Mouse (Mus musculus): ENCODE measurements at regions not wholly inside any gene's neighbourhood (a gene's known extent, or its start where the extent isn't known, plus 50 kb on each side); places are given as distances from the start of the nearest gene placed in this dataset.

DNA sequence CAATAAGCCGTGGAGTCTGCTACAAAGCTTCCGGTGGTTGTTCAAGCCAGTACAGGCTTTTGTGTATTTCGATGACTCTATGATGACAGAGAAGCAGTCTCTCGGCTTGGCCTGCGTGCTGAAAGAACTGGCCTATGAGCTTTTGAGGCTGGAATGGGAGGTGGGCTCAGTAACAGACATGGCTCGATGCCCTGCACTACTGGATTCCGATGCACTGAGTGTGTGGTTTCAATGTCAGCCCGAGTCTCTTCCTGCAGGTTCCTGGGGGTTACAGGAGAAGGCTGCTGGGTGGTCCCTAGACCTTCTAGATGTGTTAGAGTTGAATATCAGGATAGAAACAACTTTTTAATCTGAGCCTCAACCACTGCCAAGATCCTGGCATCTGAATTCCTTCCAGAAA is 53.2 kb downstream of the Gm815 start:
- DNase-seq = peak; percentile 45

DNA sequence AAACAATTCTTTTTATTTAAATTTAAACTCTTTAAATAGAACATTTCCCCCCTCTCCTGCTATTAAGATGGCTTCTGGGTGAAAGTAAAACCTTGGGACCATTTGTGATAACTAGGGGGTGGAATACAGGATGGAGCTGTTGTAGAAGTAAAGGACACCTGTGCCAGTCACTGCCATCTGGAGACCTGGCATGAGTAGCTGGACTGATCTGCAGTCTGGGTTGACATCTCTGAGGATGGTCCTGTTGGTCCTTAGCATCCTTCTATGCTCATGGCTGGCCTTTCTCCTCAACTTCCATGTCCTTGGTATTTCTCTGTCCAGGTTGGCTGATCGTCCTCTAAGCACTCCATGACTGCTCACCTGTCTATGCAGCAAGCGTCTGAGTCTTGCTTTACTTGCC is 58.3 kb downstream of the Gm815 start:
- DNase-seq = no peak

DNA sequence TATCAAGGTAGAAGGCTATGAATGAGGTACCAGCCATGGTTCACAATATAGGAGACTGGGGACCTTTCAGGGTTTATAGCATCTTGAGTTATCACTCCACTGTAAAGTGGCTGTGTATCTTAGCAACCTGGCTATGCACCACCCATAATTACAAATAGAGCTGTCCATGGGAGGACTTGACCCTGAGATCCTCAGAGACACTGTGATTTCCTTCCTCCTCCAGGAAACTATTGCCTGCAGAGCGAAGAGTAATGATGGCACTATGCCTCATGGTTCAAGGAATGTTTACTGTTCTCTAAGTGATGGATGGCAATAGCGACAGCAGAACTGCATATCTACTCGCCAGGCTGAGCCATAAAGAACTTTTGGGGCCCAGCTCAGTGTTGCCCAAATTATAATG is 60.9 kb downstream of the Gm815 start:
- DNase-seq = no peak

DNA sequence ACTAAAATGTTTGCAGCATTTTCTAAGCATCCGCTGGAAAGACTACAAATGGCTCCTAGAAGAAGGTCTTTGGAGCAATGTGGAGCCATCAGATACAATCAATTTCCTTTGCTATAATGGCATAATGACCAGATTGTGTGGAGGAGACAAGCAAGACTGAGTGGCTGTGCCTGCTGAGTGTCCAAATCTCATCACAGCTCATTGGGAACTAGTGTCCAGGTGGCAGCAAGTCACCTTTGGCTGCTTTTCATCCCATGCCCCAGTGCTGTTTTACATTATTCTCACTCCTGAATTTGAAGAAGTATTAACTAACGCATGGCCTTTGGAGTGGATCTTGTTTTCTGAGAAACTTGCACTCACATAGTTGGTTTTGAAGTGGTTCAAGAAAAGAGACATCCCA is 62.8 kb downstream of the Gm815 start:
- DNase-seq = no peak

DNA sequence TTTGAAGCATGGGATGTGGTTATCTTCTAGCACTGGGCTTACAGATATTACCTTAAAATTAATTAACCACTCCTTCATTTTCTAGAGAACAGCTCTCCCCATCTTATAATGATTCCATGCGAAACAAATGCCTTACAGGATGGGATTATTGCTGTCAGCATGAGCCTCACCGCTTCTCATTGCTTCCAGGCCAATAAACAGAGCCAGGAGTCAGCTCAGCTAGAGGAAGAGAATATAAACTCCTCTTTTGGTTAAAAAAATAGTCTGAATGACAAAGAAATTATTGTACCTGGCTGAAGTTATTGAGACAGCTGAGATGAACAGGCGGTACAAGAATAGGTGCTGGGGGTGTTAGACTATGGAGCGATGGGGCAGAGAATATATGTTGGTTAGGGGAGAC is 63.5 kb downstream of the Gm815 start:
- DNase-seq = no peak

DNA sequence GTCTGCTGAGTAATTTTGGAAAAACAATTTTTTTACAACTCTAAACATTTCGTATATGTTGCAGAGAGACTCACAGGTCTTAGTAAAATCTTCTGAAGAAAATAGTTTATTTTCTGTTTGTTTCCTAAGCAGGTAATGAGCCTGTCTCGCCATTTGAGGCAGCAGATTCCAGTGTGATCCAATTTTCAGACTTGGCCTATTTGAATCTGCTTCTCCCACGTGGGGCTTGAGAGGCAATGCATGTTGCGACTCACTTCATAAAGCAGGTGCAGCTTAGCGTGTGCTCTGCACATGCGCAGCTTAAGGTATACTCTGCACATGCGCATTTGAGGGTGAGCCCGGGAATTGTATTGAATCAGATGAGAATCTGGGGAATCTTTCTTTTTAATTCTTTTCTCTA is 67.7 kb downstream of the Gm815 start:
- no peak for DNase-seq

DNA sequence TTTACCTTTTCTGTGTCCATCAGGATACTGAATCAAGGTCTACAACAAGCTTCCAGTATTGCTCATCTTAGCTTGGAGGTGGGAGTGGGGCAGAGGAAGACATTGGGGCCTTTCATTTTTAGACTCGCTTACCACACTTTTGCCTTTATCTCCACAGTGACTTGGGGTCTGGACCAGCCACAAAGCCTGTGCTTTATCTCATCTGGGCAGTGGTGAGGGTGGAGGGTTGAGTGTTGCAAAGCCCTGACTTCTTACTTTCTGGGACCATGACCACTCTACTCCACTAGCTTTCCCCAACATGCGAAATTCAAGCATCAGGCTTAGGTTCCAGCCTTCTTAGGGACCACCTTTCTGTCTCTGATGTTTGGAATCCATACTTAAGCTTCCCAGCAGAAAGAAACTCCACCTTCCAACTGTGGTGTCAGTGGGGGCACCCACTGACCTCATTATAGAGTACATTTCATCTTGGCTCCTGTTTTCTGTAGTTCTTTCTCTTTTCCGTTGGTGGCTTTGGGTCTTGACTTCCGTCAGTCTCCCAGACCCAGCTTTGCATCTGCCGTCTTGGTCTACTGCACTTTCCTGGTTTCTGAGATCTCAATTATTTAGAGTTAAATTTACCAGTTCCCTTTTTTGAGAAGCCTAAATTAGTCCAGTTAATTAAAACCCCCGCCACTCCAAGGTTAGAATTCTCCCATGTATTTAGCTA is 80.5 kb downstream of the Gm815 start:
- DNase-seq = no peak

DNA sequence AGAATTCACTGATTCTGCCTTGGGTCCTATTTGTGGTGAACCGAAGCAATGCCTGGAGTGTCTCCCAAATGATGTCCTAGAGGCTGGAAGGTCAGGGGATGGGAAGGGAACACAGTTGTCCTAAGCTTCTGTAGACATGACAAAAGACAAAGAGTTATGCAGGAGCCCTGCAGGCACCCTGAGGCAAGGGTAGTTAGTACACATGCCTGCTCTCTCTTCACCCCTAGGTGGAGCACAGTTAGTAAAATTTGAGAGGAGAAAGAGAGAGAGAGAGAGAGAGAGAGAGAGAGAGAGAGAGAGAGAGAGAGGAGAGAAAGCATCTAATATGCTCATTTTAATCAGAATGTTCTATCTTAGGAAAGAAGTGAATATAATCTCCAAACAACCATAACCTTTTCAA is 87.4 kb downstream of the Gm815 start:
- peak; percentile 9 for DNase-seq

DNA sequence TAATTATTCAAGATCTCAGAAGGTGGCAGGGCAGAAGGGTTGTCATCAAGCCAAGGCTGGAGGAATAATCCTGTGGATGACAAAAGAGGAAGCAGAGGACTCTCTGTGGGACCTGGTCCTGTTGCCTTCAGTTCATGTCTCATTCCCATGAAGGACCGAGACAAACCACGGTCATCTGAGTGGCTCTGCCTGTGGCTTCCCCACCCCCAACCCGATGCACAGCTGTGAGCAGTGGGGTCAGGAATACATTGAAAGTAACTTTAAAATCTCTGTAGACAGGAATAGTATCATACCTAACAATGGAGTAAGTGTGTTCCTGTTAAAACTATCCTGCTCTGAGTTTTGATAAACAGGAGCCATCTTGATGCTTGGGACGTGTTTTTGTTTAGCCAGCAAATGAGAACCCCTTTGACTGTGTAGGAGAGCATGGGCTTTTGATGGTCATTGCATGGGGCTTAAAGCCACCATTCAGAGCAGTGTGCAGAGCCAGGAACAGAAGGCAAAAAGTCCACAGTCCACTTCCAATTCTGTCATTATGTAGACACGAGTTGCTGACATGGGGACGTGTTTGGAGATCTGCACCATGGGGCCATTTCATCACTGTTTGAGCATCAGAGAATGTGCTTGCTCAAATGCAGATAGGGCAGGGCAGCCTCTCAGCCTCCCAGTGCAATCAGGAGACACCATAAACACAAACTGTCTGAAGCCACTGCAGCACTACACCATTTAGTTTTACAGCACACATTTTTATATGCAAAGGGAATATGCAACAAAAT is 88.3 kb downstream of the Gm815 start:
- DNase-seq = no peak

DNA sequence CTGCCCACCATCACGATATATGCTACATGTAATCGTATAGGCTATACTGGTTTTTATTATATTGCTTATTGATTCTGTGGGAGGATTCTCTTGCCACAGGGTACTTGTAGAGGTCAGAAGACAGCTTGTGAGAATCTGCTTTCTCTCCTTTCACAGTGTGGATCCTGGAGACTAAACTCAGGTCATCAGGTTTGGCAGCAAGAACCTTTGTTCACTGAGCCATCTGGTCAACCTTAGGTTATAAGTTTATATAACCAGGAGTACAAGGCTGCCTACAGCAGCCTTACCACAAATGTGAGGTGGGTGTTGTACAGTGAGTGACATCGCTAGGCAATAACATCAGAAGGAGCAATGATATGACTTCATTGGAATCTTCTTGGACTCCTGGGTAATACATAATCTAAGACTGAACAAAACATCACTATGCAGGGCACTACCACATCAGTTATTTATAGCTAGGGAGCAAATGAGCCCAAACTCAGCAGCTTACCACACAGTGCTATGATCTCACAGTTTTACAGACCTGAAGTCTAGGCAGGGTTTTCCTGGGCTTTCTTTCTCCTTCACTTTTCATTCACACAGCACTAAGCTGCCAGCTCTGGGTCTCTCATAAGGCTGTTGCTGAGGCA is 89.0 kb downstream of the Gm815 start:
- no peak for DNase-seq

DNA sequence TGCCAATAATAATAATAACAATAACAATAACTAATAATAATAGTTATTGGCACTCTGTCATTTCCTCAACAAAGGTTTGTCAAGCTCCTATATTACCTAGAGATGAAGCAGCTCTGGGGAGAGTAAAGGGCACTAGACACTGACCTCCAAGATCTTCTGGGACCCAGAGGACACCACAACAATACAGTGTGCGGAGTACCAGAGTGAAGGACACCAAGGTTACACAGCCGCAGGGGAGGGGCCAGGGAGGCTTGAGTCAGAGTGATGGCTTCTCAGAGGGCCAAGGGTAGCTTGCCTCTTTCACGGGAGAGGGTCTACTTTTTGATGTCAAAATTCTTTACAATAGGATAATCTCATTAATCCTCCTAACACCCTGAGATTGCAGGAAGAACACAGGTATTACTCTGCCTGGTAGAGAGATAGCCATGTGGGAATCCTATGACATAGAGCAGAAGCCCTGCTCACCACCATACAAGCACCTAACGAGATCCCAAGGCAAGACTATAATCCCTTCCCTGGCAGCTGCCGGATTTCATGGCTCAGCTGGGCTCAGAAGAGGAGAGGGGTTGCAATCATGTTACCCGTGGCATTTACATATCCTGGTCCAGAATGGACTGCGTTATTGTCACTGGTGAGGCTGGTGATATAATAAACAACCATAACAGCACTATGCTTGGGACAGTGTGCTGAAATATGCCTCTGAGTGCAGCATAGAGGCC is 91.1 kb downstream of the Gm815 start:
- DNase-seq = no peak

DNA sequence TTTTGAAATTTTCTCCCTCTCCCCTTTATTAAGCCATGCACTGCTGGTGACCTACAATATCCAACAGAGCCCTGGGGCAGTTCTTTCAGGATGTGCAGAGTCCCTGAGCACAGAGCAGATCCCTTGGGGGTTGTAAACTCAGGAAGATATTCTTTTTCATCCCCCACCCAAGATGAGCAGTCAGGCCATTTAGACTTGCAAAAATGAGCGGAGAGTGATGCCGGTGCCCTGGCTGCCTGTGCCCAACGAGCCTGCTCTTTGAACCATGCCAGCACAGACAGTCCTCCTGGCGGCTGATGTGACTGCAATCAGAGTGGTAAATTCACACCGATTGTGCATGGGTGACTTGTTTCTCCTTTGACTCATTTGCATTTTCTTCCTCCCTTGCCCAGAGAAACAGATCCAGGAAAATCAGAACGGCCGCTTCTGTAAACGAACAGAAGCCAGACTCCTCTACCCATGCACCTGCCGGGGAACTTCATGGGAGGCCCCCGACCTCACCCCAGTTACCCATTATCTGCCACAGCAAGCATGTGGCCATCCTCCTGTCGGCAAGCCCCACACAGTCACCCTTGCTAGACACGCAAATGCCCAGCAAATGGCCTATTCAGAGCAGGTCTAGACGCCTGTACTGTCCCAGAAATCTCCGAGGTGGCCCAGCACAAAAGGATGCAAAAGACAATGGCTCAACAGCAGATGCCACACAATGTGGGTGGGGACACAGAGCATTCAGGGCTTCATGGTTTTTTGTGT is 92.4 kb downstream of the Gm815 start:
- DNase-seq = no peak

DNA sequence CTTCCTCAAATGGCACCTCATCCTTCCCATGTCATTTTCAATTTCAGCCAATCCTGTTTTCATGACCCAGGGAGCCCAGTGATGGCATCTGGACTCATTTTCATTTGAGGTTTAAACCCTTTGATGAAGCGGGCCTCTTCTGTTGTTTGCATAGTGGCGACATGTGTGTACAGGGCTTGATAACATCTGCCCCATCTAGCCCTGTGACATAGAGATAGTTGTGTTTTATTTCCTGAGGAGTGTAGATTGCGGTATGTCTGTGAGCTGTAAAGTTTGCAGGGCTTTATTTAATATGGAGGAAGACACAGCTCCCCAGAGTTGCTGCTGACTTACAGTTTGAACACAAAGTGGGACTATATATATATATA is 92.9 kb downstream of the Gm815 start:
- DNase-seq = no peak

DNA sequence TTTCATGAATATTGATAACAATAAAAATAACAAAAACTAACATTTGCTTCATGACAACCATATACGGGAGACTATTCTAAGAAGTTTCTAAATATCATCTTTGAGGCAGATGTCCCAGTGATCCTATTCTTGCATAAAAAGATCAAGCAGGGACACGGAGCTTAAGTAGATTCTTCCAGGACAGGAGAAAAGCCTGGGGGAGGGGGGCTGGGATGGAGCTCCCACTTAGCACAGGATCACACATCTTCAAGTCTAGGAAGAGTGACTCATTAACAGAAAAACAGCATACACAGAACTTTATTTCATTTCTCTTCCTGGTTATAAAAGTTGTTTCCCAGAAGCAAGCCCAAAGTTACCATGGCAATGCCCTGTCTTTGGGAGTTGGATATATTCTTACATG is 93.6 kb downstream of the Gm815 start:
- no peak for DNase-seq

DNA sequence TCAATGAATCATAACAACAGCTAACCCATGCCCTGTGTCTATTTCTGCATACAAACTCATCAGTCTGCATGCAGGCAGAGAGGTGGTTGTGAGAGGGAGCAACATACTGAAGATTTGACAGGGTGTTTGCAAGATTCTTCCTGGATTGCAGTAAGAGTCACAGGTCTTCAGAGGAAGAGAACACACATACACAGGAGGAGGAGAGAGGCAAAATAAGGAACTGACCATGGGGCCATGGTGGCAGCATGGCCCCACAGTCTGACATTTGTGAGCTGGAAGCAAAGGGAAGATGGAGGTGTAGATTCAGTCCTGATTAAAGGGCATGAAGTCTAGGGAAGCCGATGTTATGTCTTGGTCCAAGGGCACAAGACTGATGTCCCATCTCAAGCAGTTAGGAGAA is 101.0 kb downstream of the Gm815 start:
- no peak for DNase-seq

DNA sequence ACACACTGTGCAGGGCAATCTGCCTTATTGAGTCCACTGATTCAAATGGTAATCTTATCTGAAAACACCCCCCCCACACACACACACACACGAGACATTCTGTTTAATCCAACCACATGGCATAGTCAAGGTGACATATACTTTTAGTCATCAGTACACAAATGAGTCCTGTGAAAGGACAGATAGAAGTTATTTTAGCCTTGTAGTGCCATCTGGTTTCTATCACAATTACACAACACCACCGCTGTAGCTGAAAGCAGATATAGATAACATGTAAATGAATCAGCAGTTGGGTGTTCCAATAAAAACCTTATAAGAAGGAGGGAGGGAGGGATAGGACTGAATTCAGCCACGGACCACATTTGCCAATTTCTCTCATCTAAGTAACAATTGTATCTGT is 101.5 kb downstream of the Gm815 start:
- no peak for DNase-seq

DNA sequence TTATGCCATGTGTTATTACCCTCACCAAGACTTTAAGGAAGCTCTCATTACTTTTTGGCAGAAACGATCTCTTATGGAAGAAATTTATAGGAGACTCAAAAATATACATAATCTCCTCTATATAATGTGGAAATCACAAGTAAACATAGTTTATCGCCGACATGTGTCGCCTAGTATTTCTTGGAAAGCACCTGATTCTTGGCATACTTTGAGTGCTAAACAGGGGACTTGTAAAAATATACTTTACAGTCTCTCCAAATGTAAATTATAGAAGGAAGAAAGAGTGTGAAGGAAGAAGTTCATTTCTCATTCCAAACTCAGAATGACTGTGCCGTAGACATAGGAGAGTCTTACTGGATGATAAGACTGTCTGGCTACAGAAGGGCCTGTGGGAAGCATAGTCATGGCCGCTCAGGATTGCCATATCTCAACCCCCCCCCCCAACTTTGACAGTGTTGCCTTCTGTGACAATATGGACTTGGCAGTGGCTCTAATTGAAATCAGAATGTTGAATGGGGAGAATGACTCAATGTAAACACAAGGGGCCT is 102.3 kb downstream of the Gm815 start:
- DNase-seq = no peak

DNA sequence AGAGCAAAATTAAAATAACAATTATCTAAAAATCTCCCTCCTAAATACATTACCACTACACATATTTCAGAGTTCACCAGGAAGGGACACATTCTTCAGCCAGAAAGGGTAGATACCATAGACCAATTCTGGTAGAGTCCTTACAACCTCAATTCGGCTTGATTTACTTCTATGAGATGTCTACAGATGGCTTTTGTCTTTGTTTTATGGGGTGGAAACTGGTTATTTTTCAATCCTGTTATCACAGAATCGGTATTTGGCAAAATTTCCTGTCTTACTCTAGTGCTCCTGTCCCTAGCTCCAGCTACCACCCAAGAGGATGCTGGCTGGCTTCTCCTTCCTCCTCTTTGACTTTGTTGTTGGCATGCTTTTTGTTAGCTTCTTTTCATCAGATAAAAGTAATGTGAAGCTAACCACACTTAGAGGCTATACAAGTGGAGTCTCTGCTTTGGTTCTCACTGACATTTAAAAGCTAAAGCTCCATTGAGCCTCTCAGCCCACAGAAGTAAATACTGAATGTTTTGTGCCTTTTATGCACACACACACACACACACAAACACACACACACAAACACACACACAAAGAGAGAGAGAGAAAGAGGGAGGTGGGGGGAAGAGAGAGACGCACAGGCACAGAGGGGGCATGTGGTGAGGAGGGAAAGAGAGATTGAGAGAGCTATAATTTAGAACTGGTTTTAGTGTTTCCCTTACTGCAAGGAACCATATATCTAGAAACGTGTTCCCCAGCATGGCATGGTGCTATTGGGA is 109.1 kb downstream of the Gm815 start:
- no peak for DNase-seq

DNA sequence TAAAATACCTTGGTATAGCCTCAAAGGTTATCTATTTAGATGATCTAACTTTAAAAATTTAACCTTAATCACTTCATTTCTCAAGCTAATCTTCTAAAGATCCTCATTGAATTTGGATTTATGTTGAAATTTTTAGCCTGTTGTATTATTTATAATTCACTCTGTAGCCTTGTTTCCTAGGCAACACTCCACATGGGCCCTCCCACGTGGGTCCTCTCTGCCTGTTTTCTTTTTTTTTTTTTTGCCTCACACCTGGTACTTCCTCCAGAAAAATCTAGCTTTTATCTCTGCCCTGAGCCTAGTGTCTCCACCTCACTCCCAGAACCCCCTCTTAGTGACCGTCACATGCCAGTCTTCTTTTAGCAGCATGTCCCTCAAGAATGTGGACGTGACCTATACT is 113.9 kb downstream of the Gm815 start:
- DNase-seq = no peak

DNA sequence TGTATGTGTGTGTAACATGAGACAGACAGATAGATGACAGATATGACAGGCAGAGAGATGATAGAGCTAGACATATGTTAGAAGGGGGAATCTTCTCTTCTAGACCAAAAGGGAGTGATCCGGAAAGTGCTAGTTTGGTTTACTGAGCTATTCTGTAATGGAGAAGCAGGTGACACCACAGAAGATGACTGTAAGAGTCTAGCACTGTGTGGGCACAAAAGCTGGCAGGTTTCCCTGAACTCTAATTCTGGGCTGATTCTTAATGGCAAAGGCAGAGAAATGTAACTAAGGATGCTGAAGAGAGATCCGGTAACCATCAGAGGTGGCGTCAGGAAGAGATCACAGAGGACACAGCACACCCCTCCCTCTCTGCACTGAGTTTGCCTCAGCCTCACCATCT is 136.2 kb downstream of the Gm815 start:
- DNase-seq = no peak

DNA sequence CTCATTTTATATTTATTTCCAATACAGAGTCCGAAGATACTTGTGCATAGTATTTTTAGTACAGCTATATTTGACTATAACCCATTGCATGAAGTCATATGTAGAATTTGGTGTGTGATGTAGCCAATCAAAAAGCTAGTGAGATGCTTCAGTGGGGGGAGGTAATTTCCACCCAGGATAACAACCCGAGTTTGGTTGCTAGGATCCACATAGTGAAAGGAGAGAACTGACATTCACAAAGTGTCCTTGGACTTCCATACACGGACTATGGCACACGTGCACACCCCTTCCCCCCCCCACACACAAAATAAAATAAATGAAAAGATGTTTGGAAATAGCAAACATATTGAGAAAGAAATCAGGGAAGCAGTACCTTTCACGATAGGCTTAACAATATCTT is 137.2 kb downstream of the Gm815 start:
- DNase-seq = no peak
